Mouse (Mus musculus) adrenal gland, adult 18-20 months (tissue): Measurements from ENCODE around the gene Tmem213. TPM values are rescaled to one million over a fixed set of nuclear protein-coding genes. Genes with fewer than 3 reads are reported as not detected.

Experiments
- DNase-seq, 2 experiments: peaks; one replicate each; pipeline ENCODE4 v3.0.0; 2021 to 2022; ENCODE audit warnings: low spot score in 2 of 2
- total RNA-seq, 2 experiments: library from RNA; stranded (reverse); gene quantifications; 1 replicate in 1 of 2; 2 replicates in 1 of 2; pipeline ENCODE4 v1.2.3; 2021

The Tmem213 gene
- total RNA-seq, 2 experiments from 2014 or later: not detected

- DNase-seq: no peak
Measured at GRCm38 (mm10) chr6:38149483-38149882, 40.4 kb downstream of the Tmem213 start.

DNA sequence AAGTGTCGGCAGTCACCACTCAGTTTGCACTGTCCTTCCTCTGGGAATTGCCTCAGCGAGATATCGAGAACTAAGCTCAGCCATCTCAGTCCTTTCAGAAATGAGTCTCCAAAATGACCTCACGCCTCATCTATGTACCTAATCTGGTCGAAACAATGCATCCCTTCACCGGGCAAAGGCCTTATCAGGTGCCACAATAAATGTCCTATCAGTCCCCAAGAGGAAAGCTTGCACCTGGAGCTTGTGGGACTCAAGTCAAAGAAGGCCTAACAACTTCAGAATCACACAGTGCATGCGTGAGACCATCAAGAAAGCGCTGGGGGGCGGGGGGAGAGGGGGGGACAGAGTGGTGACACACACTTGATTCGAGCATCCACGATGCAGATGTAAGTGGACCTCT lies 43.2 kb downstream of the Tmem213 start:
- no peak for DNase-seq

DNA sequence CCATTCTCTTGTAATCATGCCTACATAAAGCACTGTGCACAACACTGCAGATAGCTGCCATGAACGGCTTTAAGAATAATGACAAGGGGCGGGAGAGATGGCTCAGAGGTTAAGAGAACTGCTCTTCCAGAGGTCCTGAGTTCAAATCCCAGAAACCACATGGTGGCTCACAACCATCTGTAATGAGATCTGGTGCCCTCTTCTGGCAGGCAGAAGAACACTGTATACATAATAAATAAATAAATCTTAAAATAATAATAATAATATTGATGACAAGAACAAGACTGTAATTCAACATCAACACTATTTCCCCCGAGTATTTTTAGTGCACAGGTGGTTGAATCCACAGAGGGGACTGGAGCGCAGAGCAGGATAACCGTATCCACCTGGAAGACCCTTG lies 47.1 kb downstream of the Tmem213 start:
- DNase-seq: no peak

DNA sequence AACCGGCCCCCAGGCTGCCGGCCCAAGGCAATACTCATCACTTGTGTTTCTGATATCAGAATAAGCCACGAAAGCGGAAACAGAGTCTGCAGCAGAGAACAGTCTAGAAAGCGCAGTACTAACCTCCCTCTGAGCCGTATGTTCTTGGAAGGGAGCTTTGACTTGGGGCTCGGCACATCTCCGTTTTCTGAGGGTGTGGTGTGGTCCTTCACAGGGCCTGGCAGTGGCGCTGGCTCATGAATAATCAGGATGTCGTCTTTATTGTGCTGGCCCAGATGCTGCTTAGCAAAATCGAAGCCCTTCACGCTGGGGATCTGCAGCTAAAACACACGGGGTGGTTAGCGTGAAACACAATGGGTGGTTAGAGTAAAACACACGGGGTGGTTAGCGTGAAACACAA lies 48.9 kb downstream of the Tmem213 start:
- DNase-seq: no peak

GRCm38 (mm10) chr6:38159576-38159975 lies 50.5 kb downstream of the Tmem213 start:
- DNase-seq: no peak

GRCm38 (mm10) chr6:38160102-38160501 lies 51.0 kb downstream of the Tmem213 start:
- peak; percentile 77 to 81 for DNase-seq

DNA sequence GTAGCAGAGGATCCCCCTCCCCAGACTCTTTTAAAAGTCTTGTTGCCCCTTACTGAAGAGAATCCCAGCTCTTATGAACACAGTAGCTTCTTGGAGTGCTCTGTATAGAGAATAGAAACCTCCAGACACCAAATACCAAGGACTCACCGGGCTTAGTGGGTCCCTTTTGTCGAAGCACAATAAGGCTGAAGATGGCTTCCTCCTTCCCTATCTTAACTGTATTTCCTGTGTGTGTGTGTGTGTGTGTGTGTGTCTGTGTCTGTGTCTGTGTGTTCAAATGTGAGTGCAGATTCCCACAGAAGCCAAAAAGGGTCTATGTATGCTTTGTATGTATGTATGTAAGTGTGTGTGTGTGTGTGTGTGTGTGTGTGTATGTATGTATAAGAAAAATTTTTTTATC lies 51.5 kb downstream of the Tmem213 start:
- DNase-seq: no peak

GRCm38 (mm10) chr6:38162825-38163504 lies 53.9 kb downstream of the Tmem213 start:
- no peak for DNase-seq

GRCm38 (mm10) chr6:38164705-38165104 lies 55.6 kb downstream of the Tmem213 start:
- no peak for DNase-seq

DNA sequence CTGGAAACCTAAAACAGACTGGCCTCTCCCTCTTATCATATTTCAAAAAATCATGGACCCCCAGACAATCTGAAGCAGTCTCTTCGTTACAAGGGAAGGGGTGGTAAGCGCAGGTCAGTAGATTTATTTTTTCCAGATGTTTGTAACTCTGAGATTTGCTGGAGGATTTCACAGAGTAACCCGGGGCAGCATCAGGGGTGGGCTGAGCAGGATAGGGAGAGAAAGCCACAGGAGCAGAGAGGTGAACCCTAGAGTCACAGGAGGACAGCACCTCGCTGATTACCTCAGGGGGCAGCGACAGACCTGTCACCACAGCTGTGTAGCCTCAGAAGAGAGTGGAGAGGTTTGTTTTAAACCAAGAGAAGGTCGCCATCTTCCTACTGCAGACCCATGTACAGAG lies 56.3 kb downstream of the Tmem213 start:
- no peak for DNase-seq

Other genes with a start within 250 kb of the Tmem213 start
- gene Trim24, start 238.4 kb upstream of the Tmem213 start, total RNA-seq: 10 to 100 TPM; 22.8 to 27.3 TPM
- gene Svopl, start 62.3 kb upstream of the Tmem213 start, total RNA-seq: 1 to 10 TPM in 1 of 2 experiments, under 1 TPM in 1; 0.96 to 1.7 TPM
- gene Atp6v0a4, start 15.3 kb downstream of the Tmem213 start, total RNA-seq: 1 to 10 TPM in 1 of 2 experiments, under 1 TPM in 1; 0.86 to 2.0 TPM
- gene D630045J12Rik, start 144.8 kb downstream of the Tmem213 start, total RNA-seq: 1 to 10 TPM; 2.6 to 3.1 TPM
- 1 to 10 TPM; 2.1 to 2.8 TPM for gene Zc3hav1l, start 190.0 kb downstream of the Tmem213 start, total RNA-seq
- 10 to 100 TPM; 50.6 to 65.0 TPM for gene Zc3hav1, start 245.3 kb downstream of the Tmem213 start, total RNA-seq